Mouse (Mus musculus): ENCODE measurements around the gene Pgap3. TPM values are rescaled to one million over a fixed set of nuclear protein-coding genes. Genes with fewer than 3 reads are reported as not detected.

Gene Pgap3
- polyA plus RNA-seq, 1 experiment from 2014 or later: 5.6 TPM

DNA sequence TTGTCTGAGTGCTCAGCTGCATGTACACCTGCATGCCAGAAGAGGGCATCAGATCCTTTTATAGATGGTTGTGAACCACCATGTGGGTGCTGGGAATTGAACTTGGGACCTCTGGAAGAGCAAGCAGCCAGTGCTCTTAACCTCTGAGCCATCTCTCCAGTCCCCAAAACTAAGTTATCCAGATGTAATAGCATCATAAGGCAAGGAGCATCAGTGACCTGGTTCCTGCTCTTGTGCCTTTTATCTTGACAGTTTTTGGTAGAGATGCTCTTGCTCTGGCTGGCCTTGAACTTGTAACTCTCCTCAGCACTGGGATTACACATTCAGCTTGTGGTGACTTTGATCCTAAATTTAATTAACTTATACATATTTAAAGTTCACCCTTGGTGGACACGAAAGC, 43.4 kb upstream of the Pgap3 start:
- Histone ChIP-seq H3K27me3 (ENCODE audit: control insufficient read depth, insufficient read depth, low read length) (peaks cover 12% of the 10 kb centered on the region), H3K4me1 (ENCODE audit: control insufficient read depth, insufficient read depth, low read length) (0 out of 2 replicates have a peak, but pooled peaks cover 2% of the 10 kb centered on the region), H3K4me3 (ENCODE audit: low read depth, low read length) (no peak overlapping the region), H3K9ac (ENCODE audit: low read length) (no peak overlapping the region), H3K4me2 (no peak overlapping the region), H3K9me3 (ENCODE audit: control insufficient read depth, low read length) (no peaks in the 10 kb centered on the region), H3K27ac (ENCODE audit: low read depth, low read length) (no peak overlapping the region), H3K36me3 (ENCODE audit: control insufficient read depth, insufficient read depth, low read length) (no peaks in the 10 kb centered on the region)
- 93% methylated on average over 1 of the region's 1 CpGs for WGBS
- DNase-seq (ENCODE audit: low spot score, missing footprints) (no peak), ATAC-seq (ENCODE audit: low FRiP score) (no peak)

DNA sequence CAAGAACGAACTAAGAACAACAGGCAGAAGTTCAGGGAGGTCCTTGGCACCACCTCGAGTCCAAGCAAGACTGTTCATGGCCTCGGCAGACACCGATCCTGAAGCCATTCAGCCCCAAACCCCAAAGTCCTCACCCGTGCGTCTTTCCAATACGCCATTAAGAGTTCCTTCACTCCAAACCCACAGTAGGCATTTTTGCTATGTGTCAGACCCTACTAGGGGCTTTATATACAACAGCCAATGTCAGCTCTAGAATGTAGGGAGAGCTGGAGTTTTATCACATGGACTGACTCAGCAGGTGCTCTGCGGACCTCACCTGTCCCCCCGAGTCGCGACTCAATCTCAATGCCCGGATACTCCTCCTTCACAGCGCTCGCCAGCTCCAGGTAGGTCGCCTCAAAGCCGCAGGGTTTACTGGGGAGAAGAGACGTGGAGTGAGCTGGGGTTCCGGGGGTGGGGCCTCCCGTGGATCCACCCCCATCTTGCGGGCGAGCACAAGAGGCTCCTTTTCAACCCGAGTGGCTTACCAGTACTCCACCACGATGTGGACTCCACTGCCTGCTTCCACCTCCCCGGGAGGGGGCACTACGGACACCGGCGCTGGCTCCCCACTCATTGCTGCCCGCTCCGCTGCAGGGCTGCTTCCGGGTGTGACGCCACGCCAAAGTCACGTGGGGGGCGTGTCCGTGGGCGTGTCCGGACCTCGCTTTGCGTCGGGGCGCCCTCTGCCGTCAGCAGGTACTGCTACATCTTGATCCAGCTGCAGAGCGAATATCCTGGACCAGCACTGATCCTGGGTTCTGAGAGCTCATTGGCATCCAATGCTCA, 38.3 kb upstream of the Pgap3 start, which contains the start of gene Mien1:
Mien1 (minus strand) TSS at position 661 of the 828 bp plus-strand sequence.
- Histone ChIP-seq H3K27ac (ENCODE audit: low read depth, low read length) (no peak within 1 kb of the TSS), H3K4me1 (ENCODE audit: control insufficient read depth, insufficient read depth, low read length) (peaks cover 7% of the 10 kb centered on the region; the same call in 1 of the 2 replicates), H3K9ac (ENCODE audit: low read length) (peak within 1 kb of the TSS; percentile 62), H3K36me3 (ENCODE audit: control insufficient read depth, insufficient read depth, low read length) (no peaks in the 10 kb centered on the region), H3K9me3 (ENCODE audit: control insufficient read depth, low read length) (no peaks in the 10 kb centered on the region), H3K27me3 (ENCODE audit: control insufficient read depth, insufficient read depth, low read length) (no peaks in the 10 kb centered on the region), H3K4me2 (peak within 1 kb of the TSS; percentile 84), H3K4me3 (ENCODE audit: low read depth, low read length) (peak within 1 kb of the TSS; percentile 70)
- peak; percentile 91 for ATAC-seq (ENCODE audit: low FRiP score)
- WGBS: 3% methylated on average over 43 of the region's 43 CpGs
- DNase-seq (ENCODE audit: low spot score, missing footprints): peak; percentile 100

DNA sequence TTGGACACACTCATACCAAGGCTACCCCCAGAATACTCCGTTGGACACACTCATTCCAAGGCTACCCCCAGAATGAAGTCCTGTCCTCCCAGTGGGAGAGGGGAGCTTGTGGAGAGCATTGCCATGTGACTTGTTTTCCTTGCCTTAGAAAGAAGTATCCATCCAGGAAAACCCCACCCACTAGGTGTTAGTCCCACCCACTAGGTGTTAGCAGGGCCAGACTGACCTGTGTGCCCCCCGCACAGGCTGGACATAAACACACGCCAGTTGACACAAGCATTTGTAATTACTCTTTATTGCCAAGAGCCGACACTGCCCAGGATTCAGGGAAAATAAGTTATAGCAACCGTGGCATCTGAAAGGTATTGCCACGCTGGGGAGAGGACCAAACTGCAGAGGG, 37.2 kb upstream of the Pgap3 start:
- DNase-seq (ENCODE audit: low spot score, missing footprints): peak; percentile 54
- no peak for ATAC-seq (ENCODE audit: low FRiP score)
- Histone ChIP-seq H3K27me3 (ENCODE audit: control insufficient read depth, insufficient read depth, low read length) (no peaks in the 10 kb centered on the region), H3K4me3 (ENCODE audit: low read depth, low read length) (no peak overlapping the region), H3K4me2 (no peak overlapping the region), H3K9ac (ENCODE audit: low read length) (no peak overlapping the region), H3K4me1 (ENCODE audit: control insufficient read depth, insufficient read depth, low read length) (peaks cover 7% of the 10 kb centered on the region; the same call in 1 of the 2 replicates), H3K27ac (ENCODE audit: low read depth, low read length) (no peak overlapping the region), H3K9me3 (ENCODE audit: control insufficient read depth, low read length) (no peaks in the 10 kb centered on the region), H3K36me3 (ENCODE audit: control insufficient read depth, insufficient read depth, low read length) (no peaks in the 10 kb centered on the region)
- WGBS: 89% methylated on average over 6 of the region's 6 CpGs

DNA sequence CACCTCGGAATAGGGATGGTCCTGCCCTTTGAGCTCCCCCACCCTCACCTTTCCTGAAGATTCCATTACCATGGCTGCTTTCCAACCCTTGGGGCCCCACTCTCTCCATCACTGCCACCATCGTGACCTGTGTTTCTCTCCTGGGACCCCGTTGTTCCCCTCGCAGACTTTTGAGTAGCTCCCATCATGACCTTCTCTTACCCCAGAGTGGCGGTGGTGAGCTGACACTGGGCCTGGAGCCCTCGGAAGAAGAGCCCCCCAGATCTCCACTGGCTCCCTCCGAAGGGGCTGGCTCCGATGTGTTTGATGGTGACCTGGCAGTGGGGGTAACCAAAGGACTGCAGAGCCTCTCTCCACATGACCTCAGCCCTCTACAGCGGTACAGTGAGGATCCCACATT, 35.4 kb upstream of the Pgap3 start:
- H3K4me2 ChIP-seq: no peak overlapping the region
- no peak overlapping the region for H3K4me3 ChIP-seq (ENCODE audit: low read depth, low read length)
- no peaks in the 10 kb centered on the region for H3K9me3 ChIP-seq (ENCODE audit: control insufficient read depth, low read length)
- H3K36me3 ChIP-seq (ENCODE audit: control insufficient read depth, insufficient read depth, low read length): no peaks in the 10 kb centered on the region
- H3K9ac ChIP-seq (ENCODE audit: low read length): no peak overlapping the region
- DNase-seq (ENCODE audit: low spot score, missing footprints) (no peak), ATAC-seq (ENCODE audit: low FRiP score) (no peak)
- WGBS: 91% methylated on average over 9 of the region's 9 CpGs
- H3K27ac ChIP-seq (ENCODE audit: low read depth, low read length): no peak overlapping the region
- H3K4me1 ChIP-seq (ENCODE audit: control insufficient read depth, insufficient read depth, low read length): peaks cover 7% of the 10 kb centered on the region; the same call in 1 of the 2 replicates
- H3K27me3 ChIP-seq (ENCODE audit: control insufficient read depth, insufficient read depth, low read length): no peaks in the 10 kb centered on the region

DNA sequence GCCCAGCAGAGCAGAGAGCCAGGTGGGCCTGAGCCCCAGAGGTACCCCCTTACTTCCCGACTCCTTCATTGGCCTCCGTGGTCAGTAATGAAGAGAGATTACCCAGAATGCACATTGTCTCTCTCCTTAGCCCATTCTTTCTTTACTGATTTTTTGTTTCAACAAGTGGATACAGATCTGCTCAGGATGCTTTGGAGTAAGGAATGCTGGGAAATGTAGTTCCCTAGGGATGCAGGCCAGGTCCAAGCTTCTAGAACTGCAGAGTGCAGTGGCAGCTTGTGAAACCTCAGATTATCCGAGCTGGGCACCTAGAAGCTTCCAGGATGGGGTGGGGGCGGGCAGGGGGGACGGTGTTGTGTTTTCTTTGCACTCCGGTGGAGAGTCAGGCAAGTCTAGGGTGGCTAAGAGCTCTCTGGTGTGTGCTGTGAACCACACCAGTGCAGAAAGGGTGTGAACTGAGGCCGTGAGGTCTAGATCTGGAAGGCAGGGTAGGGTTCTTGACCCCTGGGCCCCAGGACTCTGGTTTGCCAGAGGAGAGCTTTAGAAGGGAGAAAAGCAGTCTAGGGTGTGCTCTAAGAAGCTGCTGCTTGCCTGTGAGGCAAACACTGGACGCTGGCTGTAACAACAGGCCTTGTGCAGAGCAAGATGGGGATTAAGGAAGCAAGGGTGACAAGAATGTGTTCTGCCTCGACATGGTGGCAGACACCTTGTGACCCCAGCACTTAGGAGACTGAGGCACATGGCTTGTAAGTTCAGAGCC, 31.6 kb upstream of the Pgap3 start:
- Histone ChIP-seq H3K4me3 (ENCODE audit: low read depth, low read length) (no peak overlapping the region), H3K9ac (ENCODE audit: low read length) (no peak overlapping the region), H3K27ac (ENCODE audit: low read depth, low read length) (no peak overlapping the region), H3K4me2 (no peak overlapping the region), H3K27me3 (ENCODE audit: control insufficient read depth, insufficient read depth, low read length) (no peaks in the 10 kb centered on the region), H3K9me3 (ENCODE audit: control insufficient read depth, low read length) (no peaks in the 10 kb centered on the region), H3K4me1 (ENCODE audit: control insufficient read depth, insufficient read depth, low read length) (no peaks in the 10 kb centered on the region), H3K36me3 (ENCODE audit: control insufficient read depth, insufficient read depth, low read length) (no peaks in the 10 kb centered on the region)
- ATAC-seq (ENCODE audit: low FRiP score): no peak
- peak; percentile 51 for DNase-seq (ENCODE audit: low spot score, missing footprints)
- 89% methylated on average over 9 of the region's 9 CpGs for WGBS

DNA sequence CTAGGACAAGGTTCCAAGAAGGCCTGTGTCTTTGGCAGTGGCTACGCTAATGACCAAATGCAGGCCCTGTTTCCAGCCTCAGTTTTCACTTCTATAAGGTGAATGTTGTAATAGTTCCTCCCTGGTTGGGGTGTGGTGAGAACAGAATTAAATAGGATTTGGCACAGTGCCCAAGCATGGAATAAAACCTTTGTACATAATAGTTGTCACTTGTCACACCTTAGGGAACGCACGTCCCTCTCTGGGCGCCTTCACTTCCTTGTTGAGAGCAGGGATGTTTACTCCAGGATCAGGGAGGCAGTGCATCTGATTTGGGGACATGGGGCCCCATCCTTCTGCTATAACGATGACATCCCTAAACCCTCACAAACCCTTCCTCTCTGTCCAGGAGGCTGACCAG, 28.1 kb upstream of the Pgap3 start:
- no peaks in the 10 kb centered on the region for H3K9me3 ChIP-seq (ENCODE audit: control insufficient read depth, low read length)
- DNase-seq (ENCODE audit: low spot score, missing footprints) (no peak), ATAC-seq (ENCODE audit: low FRiP score) (no peak)
- H3K27ac ChIP-seq (ENCODE audit: low read depth, low read length): no peak overlapping the region
- no peak overlapping the region for H3K9ac ChIP-seq (ENCODE audit: low read length)
- H3K36me3 ChIP-seq (ENCODE audit: control insufficient read depth, insufficient read depth, low read length): no peaks in the 10 kb centered on the region
- H3K27me3 ChIP-seq (ENCODE audit: control insufficient read depth, insufficient read depth, low read length): no peaks in the 10 kb centered on the region
- H3K4me1 ChIP-seq (ENCODE audit: control insufficient read depth, insufficient read depth, low read length): no peaks in the 10 kb centered on the region
- no peak overlapping the region for H3K4me2 ChIP-seq
- H3K4me3 ChIP-seq (ENCODE audit: low read depth, low read length): no peak overlapping the region
- WGBS: 91% methylated on average over 5 of the region's 5 CpGs

DNA sequence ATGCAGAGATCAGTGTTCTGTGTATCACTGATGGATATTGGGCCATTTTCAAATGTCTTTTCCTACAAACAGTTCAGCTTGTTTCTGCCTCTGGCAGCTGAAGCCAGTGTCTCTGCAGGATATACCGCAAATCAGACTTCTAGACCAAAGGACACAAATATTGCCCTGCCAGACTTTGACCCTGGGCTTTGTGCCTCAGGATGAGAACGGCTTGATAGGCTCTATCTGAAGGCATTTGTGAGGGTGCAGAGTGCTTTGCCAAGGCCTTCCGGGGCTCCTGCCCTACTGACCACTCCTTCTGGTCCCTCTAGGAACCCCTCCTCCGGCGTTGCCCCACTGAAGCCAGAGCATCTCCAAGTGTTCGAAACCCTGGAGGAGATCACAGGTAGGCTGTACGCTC, 26.3 kb upstream of the Pgap3 start:
- ATAC-seq (ENCODE audit: low FRiP score) (no peak), DNase-seq (ENCODE audit: low spot score, missing footprints) (no peak)
- no peaks in the 10 kb centered on the region for H3K36me3 ChIP-seq (ENCODE audit: control insufficient read depth, insufficient read depth, low read length)
- WGBS: 91% methylated on average over 7 of the region's 7 CpGs
- no peak overlapping the region for H3K4me2 ChIP-seq
- no peaks in the 10 kb centered on the region for H3K27me3 ChIP-seq (ENCODE audit: control insufficient read depth, insufficient read depth, low read length)
- H3K9ac ChIP-seq (ENCODE audit: low read length): no peak overlapping the region
- no peaks in the 10 kb centered on the region for H3K9me3 ChIP-seq (ENCODE audit: control insufficient read depth, low read length)
- no peak overlapping the region for H3K27ac ChIP-seq (ENCODE audit: low read depth, low read length)
- H3K4me1 ChIP-seq (ENCODE audit: control insufficient read depth, insufficient read depth, low read length): no peaks in the 10 kb centered on the region
- H3K4me3 ChIP-seq (ENCODE audit: low read depth, low read length): no peak overlapping the region

DNA sequence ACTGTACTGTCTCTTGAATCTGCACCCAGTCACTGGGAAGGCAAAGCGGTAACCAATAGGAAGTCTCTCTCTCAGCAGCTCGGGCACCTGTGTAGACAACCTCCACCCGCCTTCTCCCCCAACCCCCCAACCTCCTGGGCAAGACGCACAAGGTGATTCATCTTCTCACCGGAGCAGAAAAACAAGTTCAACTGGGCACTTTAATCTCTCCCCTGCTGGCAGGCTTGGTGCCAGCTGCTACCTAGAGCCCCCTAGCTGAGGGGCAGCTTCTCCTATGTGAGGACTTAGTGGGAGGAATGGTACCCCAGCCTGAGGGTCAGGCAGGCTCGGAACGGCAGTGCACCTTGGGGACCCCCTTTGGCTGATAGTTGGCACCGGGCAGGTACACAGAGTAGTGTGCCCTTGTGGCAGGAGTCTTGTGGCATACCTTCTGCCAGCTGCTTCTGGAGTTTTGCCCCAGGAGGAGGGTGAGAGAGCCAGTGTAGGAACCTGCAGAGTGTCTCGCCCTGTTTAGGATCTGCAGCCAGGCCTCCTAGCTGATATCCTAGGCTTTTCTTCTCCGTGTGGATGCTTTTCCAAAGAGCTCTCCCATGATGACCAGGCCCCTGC, 18.8 kb upstream of the Pgap3 start:
- H3K36me3 ChIP-seq (ENCODE audit: control insufficient read depth, insufficient read depth, low read length): no peaks in the 10 kb centered on the region
- no peak overlapping the region for H3K27ac ChIP-seq (ENCODE audit: low read depth, low read length)
- no peak overlapping the region for H3K4me3 ChIP-seq (ENCODE audit: low read depth, low read length)
- H3K4me2 ChIP-seq: no peak overlapping the region
- H3K9ac ChIP-seq (ENCODE audit: low read length): no peak overlapping the region
- DNase-seq (ENCODE audit: low spot score, missing footprints) (no peak), ATAC-seq (ENCODE audit: low FRiP score) (no peak)
- WGBS: 88% methylated on average over 10 of the region's 10 CpGs
- no peaks in the 10 kb centered on the region for H3K27me3 ChIP-seq (ENCODE audit: control insufficient read depth, insufficient read depth, low read length)
- peaks cover 3% of the 10 kb centered on the region; the same call in 1 of the 2 replicates for H3K4me1 ChIP-seq (ENCODE audit: control insufficient read depth, insufficient read depth, low read length)
- no peaks in the 10 kb centered on the region for H3K9me3 ChIP-seq (ENCODE audit: control insufficient read depth, low read length)

DNA sequence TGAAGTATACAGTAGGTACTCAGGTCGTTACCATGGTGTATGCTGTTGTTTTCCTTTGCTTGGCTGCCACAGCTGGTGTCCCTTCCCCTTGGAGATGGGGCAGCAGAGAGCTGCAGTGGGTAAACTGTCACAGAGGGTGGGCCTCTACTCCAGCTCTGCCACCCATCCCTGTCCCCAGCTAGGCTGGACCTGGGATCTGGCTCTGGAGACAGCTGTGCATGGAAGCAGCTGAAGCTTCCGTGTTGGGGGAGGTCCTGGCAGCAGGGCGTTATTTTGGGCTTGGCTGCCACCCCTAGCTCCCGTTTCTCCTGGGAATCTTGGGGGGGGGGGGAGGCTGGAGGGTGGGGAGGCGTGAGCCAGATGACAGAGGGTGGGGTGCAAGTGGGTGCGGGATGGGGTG, 18.0 kb upstream of the Pgap3 start:
- no peak overlapping the region for H3K27ac ChIP-seq (ENCODE audit: low read depth, low read length)
- DNase-seq (ENCODE audit: low spot score, missing footprints) (peak; percentile 56), ATAC-seq (ENCODE audit: low FRiP score) (no peak)
- no peak overlapping the region for H3K4me2 ChIP-seq
- no peak overlapping the region for H3K9ac ChIP-seq (ENCODE audit: low read length)
- 70% methylated on average over 4 of the region's 6 CpGs for WGBS
- H3K27me3 ChIP-seq (ENCODE audit: control insufficient read depth, insufficient read depth, low read length): no peaks in the 10 kb centered on the region
- no peak overlapping the region for H3K4me3 ChIP-seq (ENCODE audit: low read depth, low read length)
- peaks cover 11% of the 10 kb centered on the region for H3K4me1 ChIP-seq (ENCODE audit: control insufficient read depth, insufficient read depth, low read length)
- H3K36me3 ChIP-seq (ENCODE audit: control insufficient read depth, insufficient read depth, low read length): no peaks in the 10 kb centered on the region
- no peaks in the 10 kb centered on the region for H3K9me3 ChIP-seq (ENCODE audit: control insufficient read depth, low read length)
